Mouse (Mus musculus) kidney, adult 8-10 months (tissue): ENCODE results near the gene Gm3591.
"Not testable (repeated sequence)": the region's sequence is repeated elsewhere in the genome, so short reads cannot be mapped to it uniquely, and the experiment has no call there.

Experiments
- DNase-seq, 2 experiments: peaks; one replicate each; pipeline ENCODE4 v3.0.0; 2022

Gm3591 gene

GRCm38 (mm10) chr14:6412382-6412781 lies at the start of gene Gm3591:
TSS of gene Gm3591 (minus strand) at chr14:6412482.
- not testable (repeated sequence) for DNase-seq

GRCm38 (mm10) chr14:6444511-6444910 lies 32.2 kb upstream of the Gm3591 start, which contains the start of gene Gm3594:
TSS of gene Gm3594 (minus strand) at chr14:6444611.
- not testable (repeated sequence) for DNase-seq

GRCm38 (mm10) chr14:6440774-6441173 lies 28.5 kb upstream of the Gm3591 start:
- not testable (repeated sequence) for DNase-seq

- not testable (repeated sequence) for DNase-seq
These were observed 27.9 kb upstream of the Gm3591 start for GRCm38 (mm10) chr14:6440206-6440605.

- not testable (repeated sequence) for DNase-seq
These were observed 14.5 kb upstream of the Gm3591 start for GRCm38 (mm10) chr14:6426766-6427165.

- DNase-seq = peak in 1 of 2 experiments; percentile 16
These were observed 14.1 kb upstream of the Gm3591 start for GRCm38 (mm10) chr14:6426353-6426752.

GRCm38 (mm10) chr14:6390219-6390618 lies 22.1 kb downstream of the Gm3591 start, which contains the start of gene Gm16440:
TSS of gene Gm16440 (minus strand) at chr14:6390319.
- DNase-seq = not testable (repeated sequence)
